Mouse (Mus musculus): Measurements from ENCODE around the gene Slc25a45.

- no peak for TF ChIP-seq CTCF (IDR thresholded peaks at IDR 0.05; ENCODE audit: borderline replicate concordance, insufficient read depth, low read length)
- no peak for TF ChIP-seq POLR2A (IDR thresholded peaks at IDR 0.05; ENCODE audit: low read depth, low read length)
These were observed 8.2 kb downstream of the Slc25a45 start for GRCm38 (mm10) chr19:5885838-5886237.
